Comparison of ENCODE assay signal across 19 mouse cellular contexts in genomic region chr2:72479818-72480217, GRCm38 (mm10). TPM values are rescaled to one million over a fixed set of nuclear protein-coding genes. Genes with fewer than 3 reads are reported as not detected.
DNase-seq lines count a peak whose midpoint lies in the region; ATAC-seq and TF ChIP-seq lines count a peak whose summit lies in the region.
"Had no signal": no experiment of that assay in that cellular context is flagged by ENCODE, and none has a peak within 500 bp of the region (broad histone marks: within the 10 kb centered on the region; RNA-seq: fewer than 3 reads in every experiment).

No protein-coding gene starts in this region.

- no peak for TF ChIP-seq CTCF in forebrain, postnatal 0 days (IDR thresholded peaks at IDR 0.05; ENCODE audit: low read depth)
- TF ChIP-seq CTCF in small intestine, adult 2 months (IDR thresholded peaks at IDR 0.05; ENCODE audit: extremely low read depth, insufficient read length, insufficient replicate concordance, low read depth, low read length) = no peak

- H3K4me3 ChIP-seq in liver, embryonic 13.5 days (replicated peaks) = 0 out of 2 replicates have a peak overlapping the region, but pooled peaks have one; percentile 3
- peak overlapping the region; percentile 4 for H3K4me3 ChIP-seq in forebrain, postnatal 0 days (ENCODE audit: low read depth, low read length)
- H3K4me3 ChIP-seq in small intestine, adult 2 months (ENCODE audit: low read depth, low read length) = peak overlapping the region; percentile 18
- no peak overlapping the region for H3K4me3 ChIP-seq in hindbrain, embryonic 13.5 days
- H3K4me3 ChIP-seq: embryonic facial prominence, embryonic 10.5 days; erythroblast, embryonic 14.5 days; neural tube, embryonic 12.5 days had no signal

- H3K36me3 ChIP-seq in liver, embryonic 13.5 days = peaks cover 62% of the 10 kb centered on the region
- peaks cover 20% of the 10 kb centered on the region for H3K36me3 ChIP-seq in forebrain, postnatal 0 days (ENCODE audit: insufficient read depth)
- peaks cover 28% of the 10 kb centered on the region for H3K36me3 ChIP-seq in small intestine, adult 2 months (ENCODE audit: control insufficient read depth, insufficient read depth, low read length)
- H3K36me3 ChIP-seq in hindbrain, embryonic 13.5 days = peaks cover 16% of the 10 kb centered on the region

- H3K9me3 ChIP-seq in liver, embryonic 13.5 days (replicated peaks) = no peaks in the 10 kb centered on the region
- no peaks in the 10 kb centered on the region for H3K9me3 ChIP-seq in forebrain, postnatal 0 days (ENCODE audit: low read length)
- no peaks in the 10 kb centered on the region for H3K9me3 ChIP-seq in hindbrain, embryonic 13.5 days
- H3K9me3 ChIP-seq: embryonic facial prominence, embryonic 10.5 days; neural tube, embryonic 12.5 days had no signal

- no peaks in the 10 kb centered on the region for H3K27me3 ChIP-seq in liver, embryonic 13.5 days
- H3K27me3 ChIP-seq in forebrain, postnatal 0 days (ENCODE audit: insufficient read depth, low read length) = no peaks in the 10 kb centered on the region
- no peaks in the 10 kb centered on the region for H3K27me3 ChIP-seq in small intestine, adult 2 months (ENCODE audit: control insufficient read depth, insufficient read depth, low read length)
- H3K27me3 ChIP-seq in hindbrain, embryonic 13.5 days = no peaks in the 10 kb centered on the region
- H3K27me3 ChIP-seq: neural tube, embryonic 12.5 days had no signal

- TF ChIP-seq POLR2A in small intestine, adult 2 months (IDR thresholded peaks at IDR 0.05; ENCODE audit: low read depth, low read length) = no peak

- peak overlapping the region; percentile 14; the same call in 1 of the 2 replicates for H3K9ac ChIP-seq in liver, embryonic 13.5 days
- H3K9ac ChIP-seq in forebrain, postnatal 0 days = no peak overlapping the region; the same call in 1 of the 2 replicates
- no peak overlapping the region for H3K9ac ChIP-seq in hindbrain, embryonic 13.5 days
- H3K9ac ChIP-seq: neural tube, embryonic 12.5 days had no signal

- no peak for DNase-seq in liver, embryonic 13.5 days
- DNase-seq in liver (no peak), MEL-GATA-1-ER (ENCODE audit: extremely low read depth, low read depth) (peak; percentile 41)
- DNase-seq in forebrain, postnatal 0 days = no peak
- DNase-seq in frontal cortex, postnatal 14 days (ENCODE audit: low spot score in 2 of 2) = no peak
- DNase-seq: cerebellum, adult 18-20 months; cerebellum, postnatal 36 days; heart, postnatal 4 days; kidney, adult 2 months; kidney, postnatal 25 days; layer of hippocampus, adult 9-11 months; lung, postnatal 14 days; right cerebral cortex, postnatal 14 days had no signal

- peaks cover 42% of the 10 kb centered on the region for H3K4me1 ChIP-seq in liver, embryonic 13.5 days (replicated peaks)
- peaks cover 3% of the 10 kb centered on the region; the same call in 1 of the 2 replicates for H3K4me1 ChIP-seq in forebrain, postnatal 0 days (ENCODE audit: insufficient read depth)
- H3K4me1 ChIP-seq in small intestine, adult 2 months (ENCODE audit: control insufficient read depth, insufficient read depth, insufficient read length, low read length) = peaks cover 8% of the 10 kb centered on the region; the same call in 1 of the 2 replicates
- H3K4me1 ChIP-seq in hindbrain, embryonic 13.5 days (replicated peaks) = peaks cover 33% of the 10 kb centered on the region

- H3K27ac ChIP-seq in liver, embryonic 13.5 days = no peak overlapping the region
- H3K27ac ChIP-seq in forebrain, postnatal 0 days (ENCODE audit: low read depth, low read length) = no peak overlapping the region
- no peak overlapping the region for H3K27ac ChIP-seq in small intestine, adult 2 months (ENCODE audit: insufficient read depth, low read depth, low read length)
- H3K27ac ChIP-seq in hindbrain, embryonic 13.5 days = no peak overlapping the region
- H3K27ac ChIP-seq: embryonic facial prominence, embryonic 10.5 days; hindbrain, postnatal 0 days; neural tube, embryonic 12.5 days had no signal

- ATAC-seq in liver, embryonic 13.5 days (ENCODE audit: low read depth) = no peak
- ATAC-seq in forebrain, postnatal 0 days = no peak
- no peak for ATAC-seq in hindbrain, embryonic 13.5 days (ENCODE audit: low FRiP score)
- ATAC-seq: hindbrain, postnatal 0 days had no signal

- peak overlapping the region; percentile 25 for H3K4me2 ChIP-seq in liver, embryonic 13.5 days
- H3K4me2 ChIP-seq in forebrain, postnatal 0 days (ENCODE audit: low read depth) = peak overlapping the region; percentile 86
- no peak overlapping the region for H3K4me2 ChIP-seq in hindbrain, embryonic 13.5 days

- WGBS in liver, embryonic 13.5 days (ENCODE audit: insufficient replicate concordance) = 77% methylated on average over 9 of the region's 9 CpGs
- 76% methylated on average over 9 of the region's 9 CpGs for WGBS in forebrain, postnatal 0 days
- 36% methylated on average over 9 of the region's 9 CpGs for WGBS in small intestine, adult 2 months
- 90% methylated on average over 9 of the region's 9 CpGs for WGBS in hindbrain, embryonic 13.5 days

RNA-seq across cellular contexts. Expression of gene Cdca7, which starts 3.9 kb away (rescaled TPM):
- polyA plus RNA-seq in liver, embryonic 13.5 days (2015; fragmentation: Nextera tagmentation; extraction: Ambion mirVana) = 71.1 and 83.7 TPM in 2 replicates
- total RNA-seq in forebrain, postnatal 0 days (2014; rRNA removed) = 21.9 and 28.9 TPM in 2 replicates
- polyA plus RNA-seq in forebrain, postnatal 0 days (2015; fragmentation: Nextera tagmentation; extraction: Ambion mirVana) = 15.6 and 20.6 TPM in 2 replicates
- polyA plus RNA-seq in small intestine, adult 2 months (2012; rRNA removed) = 5.3 and 11.5 TPM in 2 replicates
- polyA plus RNA-seq in hindbrain, embryonic 13.5 days (2015; fragmentation: Nextera tagmentation; extraction: Ambion mirVana) = 29.3 and 30.2 TPM in 2 replicates
